In genomic region chr14:22906716-22907115, GRCm38 (mm10) we compare ENCODE assay signal across 8 mouse cellular contexts.
DNase-seq lines count a peak whose midpoint lies in the region; ATAC-seq lines count a peak whose summit lies in the region.

No protein-coding gene starts in this region.

- DNase-seq in cerebellum, adult 11-12 months = peak; percentile 18
- no peak for DNase-seq in cerebellum, adult 11 months
- peak; percentile 79 for DNase-seq in Muller cell, postnatal 12 days (ENCODE audit: inconsistent ontology term)
- peak; percentile 13 for DNase-seq in kidney, postnatal 14 days
- peak; percentile 61 for DNase-seq in midbrain, embryonic 14.5 days

- H3K36me3 ChIP-seq in embryonic facial prominence, embryonic 12.5 days = no peaks in the 10 kb centered on the region
- no peaks in the 10 kb centered on the region for H3K36me3 ChIP-seq in midbrain, embryonic 14.5 days (ENCODE audit: control insufficient read depth, insufficient read depth, low read length)

- no peak for ATAC-seq in embryonic facial prominence, embryonic 12.5 days (ENCODE audit: insufficient number of reproducible peaks, insufficient read depth, low FRiP score, low TSS enrichment)
- no peak for ATAC-seq in midbrain, embryonic 14.5 days (ENCODE audit: low FRiP score, low TSS enrichment)
- no peak for ATAC-seq in activated CD4-positive, CD25-positive, alpha-beta regulatory T cell, adult 4 months
- ATAC-seq in inflammation-experienced regulatory T-cells, adult 6 months = no peak

- 66% methylated on average over 4 of the region's 4 CpGs for WGBS in embryonic facial prominence, embryonic 12.5 days
- WGBS in midbrain, embryonic 14.5 days = 52% methylated on average over 4 of the region's 4 CpGs

- H3K4me1 ChIP-seq in embryonic facial prominence, embryonic 12.5 days = peaks cover 18% of the 10 kb centered on the region
- H3K4me1 ChIP-seq in midbrain, embryonic 14.5 days (ENCODE audit: control insufficient read depth, insufficient read depth, low read length) = peaks cover 9% of the 10 kb centered on the region

- no peak overlapping the region for H3K9ac ChIP-seq in embryonic facial prominence, embryonic 12.5 days
- no peak overlapping the region for H3K9ac ChIP-seq in midbrain, embryonic 14.5 days (replicated peaks; ENCODE audit: low read length)

- H3K4me3 ChIP-seq in embryonic facial prominence, embryonic 12.5 days = no peak overlapping the region
- no peak overlapping the region for H3K4me3 ChIP-seq in midbrain, embryonic 14.5 days (replicated peaks; ENCODE audit: low read depth, low read length)

- no peak overlapping the region for H3K4me2 ChIP-seq in embryonic facial prominence, embryonic 12.5 days (replicated peaks)
- no peak overlapping the region for H3K4me2 ChIP-seq in midbrain, embryonic 14.5 days (ENCODE audit: low read length)

- no peaks in the 10 kb centered on the region for H3K9me3 ChIP-seq in embryonic facial prominence, embryonic 12.5 days
- H3K9me3 ChIP-seq in midbrain, embryonic 14.5 days (ENCODE audit: control insufficient read depth, low read length) = no peaks in the 10 kb centered on the region

- H3K27ac ChIP-seq in embryonic facial prominence, embryonic 12.5 days = peak overlapping the region; percentile 41
- no peak overlapping the region for H3K27ac ChIP-seq in midbrain, embryonic 14.5 days (replicated peaks; ENCODE audit: low read depth, low read length)

- no peaks in the 10 kb centered on the region for H3K27me3 ChIP-seq in embryonic facial prominence, embryonic 12.5 days
- no peaks in the 10 kb centered on the region for H3K27me3 ChIP-seq in midbrain, embryonic 14.5 days (ENCODE audit: control insufficient read depth, insufficient read depth, low read length)
